Mouse (Mus musculus) forebrain, embryonic 13.5 days (tissue): Measurements from ENCODE around the gene Wnt16. TPM values are rescaled to one million over a fixed set of nuclear protein-coding genes. Genes with fewer than 3 reads are reported as not detected.
A peak's percentile ranks its signal among the peaks of the same experiment; 100 is the strongest.

Experiments
- ATAC-seq: fragments of 200-750 bp; cut with Nextera tagmentation; 2 replicates; pipeline ENCODE4 v1.8.0; 2017
- H3K27ac ChIP-seq: fragments of 300-500 bp; sonication (generic); 2 replicates; pipeline ENCODE4 v1.5.1; 2015; ENCODE audit warnings: inconsistent platforms, mild to moderate bottlenecking, moderate library complexity
- H3K27me3 ChIP-seq: fragments of 300-500 bp; sonication (generic); 2 replicates; pipeline ENCODE4 v1.6.1; 2015; ENCODE audit warnings: mild to moderate bottlenecking, inconsistent platforms
- H3K36me3 ChIP-seq: fragments of 300-500 bp; sonication (generic); 2 replicates; pipeline ENCODE4 v1.6.1; 2015; ENCODE audit warnings: mild to moderate bottlenecking, inconsistent platforms; ENCODE audit not compliant: poor library complexity, severe bottlenecking
- H3K4me1 ChIP-seq: fragments of 300-500 bp; sonication (generic); 2 replicates; pipeline ENCODE4 v1.6.1; 2015; ENCODE audit warnings: inconsistent platforms
- H3K4me2 ChIP-seq: fragments of 300-500 bp; sonication (generic); 2 replicates; pipeline ENCODE4 v1.6.1; 2015; ENCODE audit warnings: inconsistent platforms, mild to moderate bottlenecking, moderate library complexity
- H3K4me3 ChIP-seq: fragments of 300-500 bp; sonication (generic); 2 replicates; pipeline ENCODE4 v1.5.1; 2015; ENCODE audit warnings: mild to moderate bottlenecking, inconsistent platforms
- H3K9ac ChIP-seq: fragments of 300-500 bp; sonication (generic); 2 replicates; pipeline ENCODE4 v1.6.1; 2015; ENCODE audit warnings: mild to moderate bottlenecking, inconsistent platforms
- H3K9me3 ChIP-seq: fragments of 300-500 bp; sonication (generic); replicated peaks from 2 replicates; pipeline ENCODE4 v1.6.1; 2016; ENCODE audit warnings: inconsistent platforms
- WGBS: fragments of 180-500 bp; shearing (Covaris S2); methylation state at CpG from one replicate; pipeline ENCODE4 v1.1.7; 2015; 5-methylcytosine and 5-hydroxymethylcytosine counted together
- polyA plus RNA-seq: library from polyadenylated mRNA; unstranded; fragments of >200 nt; fragmentation: Nextera tagmentation; extraction: Ambion mirVana; gene quantifications from 2 replicates; pipeline ENCODE4 v1.2.1, GENCODE M21; 2015

Gene Wnt16
- polyA plus RNA-seq, 1 experiment from 2014 or later, result not detected

DNA sequence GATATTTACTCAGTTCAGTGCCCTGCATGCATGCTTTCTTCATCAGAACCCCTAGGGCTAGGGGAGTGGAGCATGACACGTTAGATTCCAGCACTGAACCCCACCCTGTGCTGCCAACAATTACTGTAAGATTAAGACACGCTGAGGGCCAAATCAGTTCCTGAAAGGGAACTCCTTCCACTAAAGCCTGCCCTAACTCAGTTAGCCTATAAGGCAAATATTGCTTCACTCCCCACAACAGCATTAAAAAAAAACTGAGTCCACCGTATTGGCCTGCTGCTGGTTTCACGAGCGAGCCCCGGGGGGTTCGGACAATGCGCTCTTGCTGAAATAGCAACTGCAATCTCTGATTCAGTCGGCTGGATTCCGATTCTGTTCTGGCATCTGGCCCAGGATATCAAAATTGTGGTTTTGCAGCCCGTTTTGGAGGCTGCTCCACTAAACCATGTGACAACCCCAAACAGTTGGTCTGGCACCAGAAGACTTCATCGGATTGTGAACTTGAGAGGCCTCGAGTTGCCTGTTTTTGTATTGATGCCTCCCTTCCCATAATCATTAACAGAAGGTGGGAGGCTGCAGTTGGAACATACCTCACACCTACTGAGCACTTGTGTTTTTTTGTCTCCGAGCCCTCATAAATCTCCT lies 7.7 kb upstream of the Wnt16 start:
- H3K27me3 ChIP-seq, result no peaks in the 10 kb centered on the region
- H3K4me2 ChIP-seq, result no peak overlapping the region
- no peak overlapping the region for H3K27ac ChIP-seq
- H3K36me3 ChIP-seq, result no peaks in the 10 kb centered on the region
- H3K9ac ChIP-seq, result no peak overlapping the region
- no peak overlapping the region for H3K4me3 ChIP-seq
- 0 out of 2 replicates have a peak, but pooled peaks cover 4% of the 10 kb centered on the region for H3K4me1 ChIP-seq
- no peaks in the 10 kb centered on the region for H3K9me3 ChIP-seq
- WGBS, result 63% methylated on average over 14 of the region's 14 CpGs
- ATAC-seq, result 0 out of 2 replicates have a peak, but pooled peaks have one; percentile 27

DNA sequence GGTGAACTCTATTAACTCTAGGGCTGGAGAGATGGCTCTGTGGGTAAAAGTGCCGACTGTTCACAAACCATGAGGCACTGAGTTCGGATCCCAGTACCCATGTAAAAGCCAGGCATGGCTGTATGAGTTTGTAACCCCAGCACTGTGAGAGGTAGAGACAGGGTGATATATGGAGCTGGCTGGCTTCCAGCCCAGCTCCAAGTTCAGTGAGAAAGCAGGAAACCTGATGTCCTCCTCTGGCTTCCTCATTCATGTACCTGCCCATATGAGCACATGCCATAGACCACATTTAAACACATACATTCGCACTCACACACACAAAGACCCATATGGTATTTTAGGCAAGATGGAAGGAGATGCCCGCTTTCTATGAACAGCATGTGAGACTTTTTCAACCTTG lies 5.6 kb upstream of the Wnt16 start:
- Histone ChIP-seq H3K36me3 (no peaks in the 10 kb centered on the region), H3K4me1 (0 out of 2 replicates have a peak, but pooled peaks cover 4% of the 10 kb centered on the region), H3K9ac (no peak overlapping the region), H3K27me3 (peaks cover 10% of the 10 kb centered on the region; the same call in 1 of the 2 replicates), H3K27ac (no peak overlapping the region), H3K4me2 (no peak overlapping the region), H3K4me3 (no peak overlapping the region), H3K9me3 (no peaks in the 10 kb centered on the region)
- WGBS, result 88% methylated on average over 4 of the region's 4 CpGs
- no peak for ATAC-seq

DNA sequence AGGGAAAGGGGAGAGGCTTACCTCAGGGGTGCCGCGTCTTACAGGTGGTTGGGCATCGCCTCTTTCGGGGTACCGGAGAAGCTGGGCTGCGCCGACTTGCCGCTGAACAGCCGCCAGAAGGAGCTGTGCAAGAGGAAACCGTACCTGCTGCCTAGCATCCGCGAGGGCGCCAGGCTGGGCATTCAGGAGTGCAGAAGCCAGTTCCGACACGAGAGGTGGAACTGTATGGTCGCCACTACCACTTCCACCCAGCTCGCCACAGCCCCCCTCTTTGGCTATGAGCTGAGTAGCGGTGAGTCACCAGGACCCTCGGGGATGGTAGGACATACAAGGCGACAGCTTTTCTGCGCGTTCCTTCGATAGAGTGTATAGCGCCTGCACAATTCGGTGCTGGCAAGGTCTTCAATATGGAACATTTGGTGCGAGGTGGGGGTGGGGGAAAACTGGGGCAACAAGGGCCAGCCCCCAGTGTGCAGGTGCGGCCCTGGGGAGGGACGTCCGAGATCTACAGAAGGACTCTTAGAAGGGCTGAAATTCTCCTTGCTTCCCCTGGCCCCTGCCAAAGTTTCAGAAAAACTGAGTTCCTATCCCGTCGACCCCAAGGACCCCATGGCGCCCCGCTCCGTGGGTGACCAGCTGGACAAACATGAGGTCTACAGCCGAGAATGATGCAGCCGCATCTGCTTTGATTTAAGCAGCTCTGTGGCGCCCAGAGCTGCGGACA lies 872 bp downstream of the Wnt16 start:
- peak; percentile 80 for ATAC-seq
- Histone ChIP-seq H3K4me2 (peak overlapping the region; percentile 92), H3K4me3 (peak overlapping the region; percentile 46), H3K27ac (no peak overlapping the region), H3K9me3 (no peaks in the 10 kb centered on the region), H3K27me3 (peaks cover 57% of the 10 kb centered on the region), H3K36me3 (no peaks in the 10 kb centered on the region), H3K4me1 (peaks cover 21% of the 10 kb centered on the region), H3K9ac (no peak overlapping the region; the same call in 1 of the 2 replicates)
- under 1% methylated on average over 38 of the region's 38 CpGs for WGBS

DNA sequence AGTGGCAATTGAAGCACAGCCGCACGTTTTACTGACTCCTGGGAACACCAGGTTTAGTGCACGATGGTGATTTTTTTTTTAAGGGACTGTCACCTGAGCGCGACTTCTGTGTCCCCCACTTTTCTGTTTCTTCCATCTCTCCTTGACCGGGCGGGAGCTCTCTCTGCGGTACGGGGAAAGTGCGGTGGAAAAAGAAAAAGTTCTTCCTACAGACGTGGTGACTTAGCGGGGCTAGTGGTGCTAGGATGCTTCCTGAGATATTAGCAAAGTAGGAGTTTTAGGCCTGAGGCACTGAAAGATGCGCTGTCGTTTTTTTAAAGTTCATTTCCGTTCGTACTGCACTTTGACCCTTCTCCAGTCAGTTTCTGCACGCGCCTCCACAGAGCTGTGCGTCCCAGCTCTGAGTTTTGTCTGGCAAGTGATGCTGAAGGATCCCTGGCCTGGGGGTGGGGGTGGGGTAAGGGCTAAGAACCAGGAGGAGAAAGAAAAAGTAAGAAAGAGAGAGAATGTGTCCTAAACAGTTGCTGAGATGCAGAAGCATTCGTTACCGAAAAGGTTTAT lies 1.5 kb downstream of the Wnt16 start:
- ATAC-seq, result no peak
- Histone ChIP-seq H3K27me3 (peaks cover 59% of the 10 kb centered on the region), H3K4me2 (peak overlapping the region; percentile 92), H3K4me1 (peaks cover 21% of the 10 kb centered on the region), H3K36me3 (no peaks in the 10 kb centered on the region), H3K9me3 (no peaks in the 10 kb centered on the region), H3K9ac (no peak overlapping the region), H3K27ac (no peak overlapping the region), H3K4me3 (peak overlapping the region; percentile 46)
- 2% methylated on average over 21 of the region's 21 CpGs for WGBS

DNA sequence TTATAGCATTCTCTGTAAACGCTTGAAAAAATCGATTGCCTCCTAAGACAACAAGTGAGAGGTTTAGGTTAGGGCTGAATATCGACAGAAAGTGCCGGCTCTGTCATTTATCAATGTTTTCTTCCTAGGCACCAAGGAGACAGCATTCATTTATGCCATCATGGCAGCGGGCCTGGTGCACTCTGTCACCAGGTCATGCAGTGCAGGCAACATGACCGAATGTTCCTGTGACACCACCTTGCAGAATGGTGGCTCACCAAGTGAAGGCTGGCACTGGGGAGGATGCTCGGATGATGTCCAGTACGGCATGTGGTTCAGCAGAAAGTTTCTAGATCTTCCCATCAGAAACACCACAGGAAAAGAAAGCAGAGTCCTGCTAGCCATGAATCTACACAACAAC lies 2.8 kb downstream of the Wnt16 start:
- ATAC-seq, result no peak
- Histone ChIP-seq H3K9me3 (no peaks in the 10 kb centered on the region), H3K27ac (no peak overlapping the region), H3K4me2 (no peak overlapping the region), H3K4me1 (peaks cover 21% of the 10 kb centered on the region), H3K27me3 (peaks cover 60% of the 10 kb centered on the region), H3K9ac (no peak overlapping the region), H3K36me3 (no peaks in the 10 kb centered on the region), H3K4me3 (no peak overlapping the region)
- 83% methylated on average over 8 of the region's 8 CpGs for WGBS

DNA sequence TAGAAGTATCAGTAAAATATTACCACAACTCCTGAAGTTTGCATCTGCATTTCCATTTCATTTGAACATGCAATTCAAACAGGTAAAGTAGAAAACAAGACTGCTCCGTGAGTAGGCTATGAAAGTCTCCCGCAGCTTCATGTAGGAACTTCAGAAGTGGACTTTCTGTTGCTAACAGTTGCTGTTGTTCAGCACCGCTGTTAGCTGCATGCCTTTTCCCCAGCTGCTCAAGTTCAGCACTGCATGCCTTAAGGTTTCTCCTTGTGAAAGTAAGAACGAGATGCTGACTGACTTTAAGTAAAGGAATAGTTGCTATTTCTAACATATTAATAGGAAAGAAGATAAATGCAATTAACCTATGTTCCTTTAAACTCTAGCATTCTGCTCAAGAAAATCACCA lies 4.0 kb downstream of the Wnt16 start:
- no peak overlapping the region for H3K27ac ChIP-seq
- no peak overlapping the region for H3K9ac ChIP-seq
- H3K36me3 ChIP-seq, result no peaks in the 10 kb centered on the region
- no peak overlapping the region for H3K4me2 ChIP-seq
- H3K4me3 ChIP-seq, result no peak overlapping the region
- peaks cover 53% of the 10 kb centered on the region for H3K27me3 ChIP-seq
- H3K4me1 ChIP-seq, result peaks cover 21% of the 10 kb centered on the region
- WGBS, result 55% methylated on average over 4 of the region's 4 CpGs
- H3K9me3 ChIP-seq, result no peaks in the 10 kb centered on the region
- ATAC-seq, result no peak

DNA sequence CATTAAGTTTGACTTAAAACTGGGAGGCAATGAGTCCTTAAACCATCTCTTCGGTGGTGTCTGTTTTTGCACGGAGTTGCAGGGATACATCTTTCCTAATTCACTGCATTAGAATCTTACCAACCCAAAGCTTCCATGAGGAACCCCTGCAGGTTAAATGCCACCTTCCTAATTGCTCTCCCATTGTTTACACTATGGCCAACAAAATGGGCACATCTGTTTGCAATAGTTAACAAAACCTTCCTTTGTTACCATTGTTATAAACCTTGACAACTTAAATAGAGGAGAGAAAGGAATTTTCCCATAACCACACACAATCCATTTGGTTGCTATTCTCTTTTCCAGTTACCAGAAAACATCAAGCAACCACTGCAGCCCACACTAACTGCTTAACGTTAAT lies 5.9 kb downstream of the Wnt16 start:
- ATAC-seq, result no peak

DNA sequence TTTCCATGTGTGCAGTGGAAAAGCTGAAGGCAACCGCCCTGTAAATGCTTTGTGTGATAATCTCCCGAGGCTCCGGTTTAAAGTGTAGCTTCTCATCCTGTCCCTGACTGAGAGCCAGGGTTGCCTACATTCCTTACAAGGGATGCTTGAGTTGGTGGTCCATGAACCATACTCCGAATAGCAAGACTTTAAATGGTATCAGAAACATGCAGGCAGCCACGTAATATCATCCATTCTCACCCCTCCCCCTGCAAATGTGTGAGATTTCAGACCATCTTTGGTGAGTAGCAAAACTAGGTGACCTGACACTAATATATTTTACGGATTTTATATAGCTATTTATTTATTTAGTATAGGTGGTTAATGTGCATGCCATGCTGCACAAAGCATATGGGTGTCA lies 9.0 kb downstream of the Wnt16 start:
- 80% methylated on average over 6 of the region's 6 CpGs for WGBS

More for the DNA sequence above, 5.9 kb downstream of the Wnt16 start:
- Histone ChIP-seq H3K9ac (no peak overlapping the region), H3K36me3 (no peaks in the 10 kb centered on the region), H3K9me3 (no peaks in the 10 kb centered on the region), H3K27ac (no peak overlapping the region), H3K27me3 (peaks cover 35% of the 10 kb centered on the region), H3K4me3 (no peak overlapping the region), H3K4me1 (peaks cover 9% of the 10 kb centered on the region), H3K4me2 (no peak overlapping the region)
- WGBS, result 11% methylated on average over 3 of the region's 3 CpGs

DNA sequence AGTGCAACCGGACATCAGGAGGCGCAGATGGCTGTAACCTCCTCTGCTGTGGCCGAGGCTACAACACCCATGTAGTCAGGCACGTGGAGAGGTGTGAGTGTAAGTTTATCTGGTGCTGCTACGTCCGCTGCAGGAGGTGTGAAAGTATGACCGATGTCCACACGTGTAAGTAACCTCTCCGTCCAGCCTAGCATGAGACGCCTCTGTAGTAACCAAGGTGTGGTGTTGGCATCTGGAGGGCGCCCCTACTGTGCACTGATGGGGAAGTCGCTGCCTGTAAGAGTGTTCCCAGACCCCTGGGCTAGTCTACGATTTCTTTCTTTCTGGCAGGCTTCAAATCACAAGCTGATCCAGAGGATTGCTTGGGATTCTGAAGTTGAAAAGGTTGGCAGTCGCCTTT lies 10.0 kb downstream of the Wnt16 start:
- WGBS, result 56% methylated on average over 14 of the region's 14 CpGs

More for the DNA sequence above, 9.0 kb downstream of the Wnt16 start:
- no peaks in the 10 kb centered on the region for H3K36me3 ChIP-seq
- no peaks in the 10 kb centered on the region for H3K9me3 ChIP-seq
- no peak for ATAC-seq
- no peaks in the 10 kb centered on the region for H3K4me1 ChIP-seq
- no peak overlapping the region for H3K27ac ChIP-seq
- peaks cover 11% of the 10 kb centered on the region; the same call in 1 of the 2 replicates for H3K27me3 ChIP-seq
- no peak overlapping the region for H3K9ac ChIP-seq
- H3K4me3 ChIP-seq, result no peak overlapping the region
- H3K4me2 ChIP-seq, result no peak overlapping the region

DNA sequence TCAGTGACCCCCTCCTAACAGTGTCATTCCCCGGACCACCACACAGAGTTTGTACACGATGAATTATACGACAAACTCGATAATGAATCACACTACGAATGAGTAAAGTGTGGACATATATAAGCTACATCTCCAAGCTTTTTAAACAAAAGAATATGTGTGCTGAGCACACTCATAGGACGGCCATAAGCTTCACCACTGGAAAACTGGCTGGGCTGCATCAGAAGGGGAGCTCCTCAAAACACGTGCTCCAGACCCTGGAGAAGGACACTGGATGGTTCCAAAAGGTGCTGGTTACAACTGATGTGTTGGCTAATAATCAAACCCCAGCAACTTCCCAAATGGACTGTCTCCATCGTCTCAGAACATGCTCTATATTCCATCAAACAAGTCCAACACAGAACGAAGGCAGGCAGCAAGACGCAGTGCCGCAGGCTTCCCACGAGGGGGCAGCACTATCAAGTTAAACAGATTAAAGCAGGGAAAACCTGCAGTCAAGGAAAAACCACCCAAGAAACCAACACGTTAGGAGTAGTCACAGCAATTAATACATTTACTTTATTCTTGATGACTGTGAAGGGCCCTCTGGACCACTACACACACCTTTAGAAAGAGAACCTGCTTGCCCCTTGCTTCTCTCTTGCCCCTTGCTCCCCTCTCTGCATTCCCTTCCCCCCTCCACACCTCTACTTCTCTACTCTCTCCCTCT lies 37.5 kb downstream of the Wnt16 start:
- no peaks in the 10 kb centered on the region for H3K4me1 ChIP-seq
- ATAC-seq, result peak; percentile 80
- WGBS, result 59% methylated on average over 13 of the region's 13 CpGs
- no peak overlapping the region for H3K9ac ChIP-seq
- no peaks in the 10 kb centered on the region for H3K27me3 ChIP-seq
- no peak overlapping the region for H3K4me2 ChIP-seq
- peaks cover 12% of the 10 kb centered on the region; the same call in 1 of the 2 replicates for H3K36me3 ChIP-seq
- no peaks in the 10 kb centered on the region for H3K9me3 ChIP-seq
- no peak overlapping the region for H3K27ac ChIP-seq
- no peak overlapping the region for H3K4me3 ChIP-seq

More for the DNA sequence above, 10.0 kb downstream of the Wnt16 start:
- Histone ChIP-seq H3K36me3 (no peaks in the 10 kb centered on the region), H3K4me1 (no peaks in the 10 kb centered on the region), H3K27me3 (0 out of 2 replicates have a peak, but pooled peaks cover 9% of the 10 kb centered on the region), H3K4me3 (no peak overlapping the region), H3K27ac (no peak overlapping the region), H3K9ac (no peak overlapping the region), H3K4me2 (no peak overlapping the region), H3K9me3 (no peaks in the 10 kb centered on the region)
- no peak for ATAC-seq

DNA sequence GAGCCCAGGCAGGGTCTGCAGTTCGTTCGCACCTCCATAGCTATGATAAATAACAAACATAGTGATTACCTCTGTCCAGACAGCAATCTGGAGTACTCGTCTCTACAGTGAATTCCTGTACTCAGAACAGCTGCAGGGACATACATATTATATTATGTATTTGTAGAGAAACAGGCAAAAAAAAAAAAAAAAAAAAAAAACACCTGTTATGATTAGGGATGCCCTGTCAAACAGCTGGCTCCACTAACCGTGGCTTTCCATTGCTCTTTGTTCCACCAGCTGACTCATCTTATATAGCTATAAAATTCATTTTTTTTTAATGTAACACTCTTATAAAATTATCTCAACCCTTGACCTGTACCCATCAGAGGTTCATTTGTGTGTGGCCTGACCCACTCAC lies 38.3 kb downstream of the Wnt16 start:
- no peaks in the 10 kb centered on the region for H3K9me3 ChIP-seq
- no peak overlapping the region for H3K27ac ChIP-seq
- H3K4me2 ChIP-seq, result no peak overlapping the region
- no peak; the same call in 1 of the 2 replicates for ATAC-seq
- peaks cover 7% of the 10 kb centered on the region; the same call in 1 of the 2 replicates for H3K36me3 ChIP-seq
- no peak overlapping the region for H3K4me3 ChIP-seq
- no peaks in the 10 kb centered on the region for H3K4me1 ChIP-seq
- H3K9ac ChIP-seq, result no peak overlapping the region
- WGBS, result 83% methylated on average over 4 of the region's 4 CpGs
- H3K27me3 ChIP-seq, result no peaks in the 10 kb centered on the region

DNA sequence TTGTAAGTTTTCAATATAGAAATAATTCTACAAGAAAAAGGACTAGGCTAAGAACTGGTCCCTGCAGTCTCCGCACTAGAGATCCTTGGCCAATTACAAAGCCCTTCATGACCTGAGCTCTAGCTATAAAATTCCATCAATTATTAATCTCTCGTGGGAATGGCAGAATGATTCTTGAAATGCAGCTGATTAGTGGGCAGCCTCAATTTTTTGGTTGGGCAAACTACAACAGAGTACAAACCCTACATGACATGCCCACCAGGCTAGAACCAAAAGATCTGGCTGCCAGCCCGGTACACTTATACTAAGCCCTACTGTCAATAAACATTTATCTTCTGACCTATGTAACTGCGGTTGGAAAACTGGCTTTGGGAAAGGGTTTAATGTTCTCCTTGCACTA lies 39.1 kb downstream of the Wnt16 start:
- H3K27ac ChIP-seq, result no peak overlapping the region
- H3K36me3 ChIP-seq, result peaks cover 7% of the 10 kb centered on the region; the same call in 1 of the 2 replicates
- ATAC-seq, result no peak
- H3K4me1 ChIP-seq, result no peaks in the 10 kb centered on the region
- no peak overlapping the region for H3K4me2 ChIP-seq
- no peak overlapping the region for H3K4me3 ChIP-seq
- WGBS, result 70% methylated on average over 4 of the region's 4 CpGs
- H3K27me3 ChIP-seq, result no peaks in the 10 kb centered on the region
- no peak overlapping the region for H3K9ac ChIP-seq
- H3K9me3 ChIP-seq, result no peaks in the 10 kb centered on the region
